Comparison of ENCODE assay signal across 22 mouse cellular contexts in genomic region chr6:52246916-52247315, GRCm38 (mm10). TPM values are rescaled to one million over a fixed set of nuclear protein-coding genes. Genes with fewer than 3 reads are reported as not detected.
DNase-seq lines count a peak whose midpoint lies in the region; ATAC-seq and TF ChIP-seq lines count a peak whose summit lies in the region.
"Had no signal": no experiment of that assay in that cellular context is flagged by ENCODE, and none has a peak within 500 bp of the region (broad histone marks: within the 10 kb centered on the region; RNA-seq: fewer than 3 reads in every experiment).

No protein-coding gene starts in this region.

- H3K4me1 ChIP-seq in kidney, embryonic 15.5 days = peaks cover 44% of the 10 kb centered on the region
- H3K4me1 ChIP-seq in embryonic fibroblast, embryonic 13.5 days (ENCODE audit: control insufficient read depth, insufficient read depth, low read length) = no peaks in the 10 kb centered on the region
- H3K4me1 ChIP-seq in limb, embryonic 13.5 days = peaks cover 50% of the 10 kb centered on the region

- peak overlapping the region; percentile 74 for H3K4me2 ChIP-seq in kidney, embryonic 15.5 days
- H3K4me2 ChIP-seq in limb, embryonic 13.5 days (replicated peaks) = peak overlapping the region; percentile 75
- H3K4me2 ChIP-seq: hindbrain, embryonic 14.5 days; midbrain, embryonic 11.5 days had no signal

- peak overlapping the region; percentile 74 for H3K4me3 ChIP-seq in kidney, embryonic 15.5 days (replicated peaks)
- H3K4me3 ChIP-seq in embryonic fibroblast, embryonic 13.5 days (ENCODE audit: insufficient read depth, low read length) = peak overlapping the region; percentile 46; the same call in 1 of the 2 replicates
- H3K4me3 ChIP-seq in limb, embryonic 13.5 days = peak overlapping the region; percentile 95

- TF ChIP-seq CTCF in embryonic fibroblast, embryonic 13.5 days (IDR thresholded peaks at IDR 0.05; ENCODE audit: borderline replicate concordance, insufficient read depth, low read length) = no peak

- no peak for ATAC-seq in kidney, embryonic 15.5 days (replicated peaks; ENCODE audit: low FRiP score)
- ATAC-seq in limb, embryonic 13.5 days (ENCODE audit: low FRiP score, low read depth) = no peak
- ATAC-seq: liver, postnatal 0 days had no signal

- peak overlapping the region; percentile 95 for H3K27ac ChIP-seq in kidney, embryonic 15.5 days
- H3K27ac ChIP-seq in embryonic fibroblast, embryonic 13.5 days (ENCODE audit: insufficient read depth, low read length) = no peak overlapping the region
- peak overlapping the region; percentile 99 for H3K27ac ChIP-seq in limb, embryonic 13.5 days
- H3K27ac ChIP-seq: hindbrain, embryonic 14.5 days had no signal

- peaks cover 45% of the 10 kb centered on the region for H3K27me3 ChIP-seq in kidney, embryonic 15.5 days
- H3K27me3 ChIP-seq in limb, embryonic 13.5 days = peaks cover 17% of the 10 kb centered on the region
- H3K27me3 ChIP-seq: CH12.LX had no signal

- no peaks in the 10 kb centered on the region for H3K9me3 ChIP-seq in kidney, embryonic 15.5 days (replicated peaks)
- H3K9me3 ChIP-seq in limb, embryonic 13.5 days = no peaks in the 10 kb centered on the region

- WGBS in kidney, embryonic 15.5 days = 7% methylated on average over 3 of the region's 3 CpGs
- WGBS in limb, embryonic 13.5 days = 7% methylated on average over 3 of the region's 3 CpGs

- TF ChIP-seq POLR2A in embryonic fibroblast, embryonic 13.5 days (IDR thresholded peaks at IDR 0.05; ENCODE audit: low read depth, low read length) = no peak

- peak overlapping the region; percentile 81 for H3K9ac ChIP-seq in kidney, embryonic 15.5 days
- H3K9ac ChIP-seq in limb, embryonic 13.5 days = peak overlapping the region; percentile 100
- H3K9ac ChIP-seq: hindbrain, embryonic 14.5 days; liver, postnatal 0 days had no signal

- H3K36me3 ChIP-seq in kidney, embryonic 15.5 days = no peaks in the 10 kb centered on the region
- peaks cover 11% of the 10 kb centered on the region; the same call in 1 of the 2 replicates for H3K36me3 ChIP-seq in limb, embryonic 13.5 days

- no peak for DNase-seq in kidney, adult 18-20 months
- DNase-seq in ES-CJ7 (ENCODE audit: low read depth, low spot score) = peak; percentile 25
- DNase-seq in adrenal gland, adult 2 months = no peak
- DNase-seq in Muller cell, postnatal 12 days (ENCODE audit: inconsistent ontology term) = no peak
- DNase-seq in B cell, adult 2 months = no peak
- DNase-seq: cerebellum, adult 18-20 months; layer of hippocampus, postnatal 36 days; liver, postnatal 0 days; lung, postnatal 36 days; thymus, adult 2 months had no signal

RNA-seq across cellular contexts. Expression of gene Hoxa11, which starts 1.3 kb away (rescaled TPM):
- polyA plus RNA-seq in kidney, embryonic 15.5 days (2015; fragmentation: Nextera tagmentation; extraction: Ambion mirVana) = 34.3 and 34.8 TPM in 2 replicates
- 5.1 and 9.2 TPM in 2 replicates for polyA plus RNA-seq in embryonic fibroblast, embryonic 13.5 days (2011; ENCODE audit: insufficient read length, low read depth, missing spikeins)
- polyA plus RNA-seq in limb, embryonic 13.5 days (2015; fragmentation: Nextera tagmentation; extraction: Ambion mirVana) = 44.5 and 55.0 TPM in 2 replicates
- not detected for total RNA-seq in adrenal gland, adult 2 months (2021)
- not detected in 2 replicates for polyA plus RNA-seq in adrenal gland, adult 2 months (2012; rRNA removed)
- total RNA-seq: CH12.LX; granulocyte monocyte progenitor cell, adult 5-6 weeks; layer of hippocampus, postnatal 36 days; left cerebral cortex, postnatal 36 days had no signal
- polyA plus RNA-seq: brain, embryonic 14.5 days; embryonic facial prominence, embryonic 11.5 days; heart, postnatal 0 days; hindbrain, embryonic 14.5 days; liver, postnatal 0 days; midbrain, embryonic 11.5 days; stomach, embryonic 14.5 days; thymus, adult 2 months had no signal

RNA-seq across cellular contexts. Expression of gene Hoxa10, which starts 6.3 kb away (rescaled TPM):
- 157 and 172 TPM in 2 replicates for polyA plus RNA-seq in kidney, embryonic 15.5 days (2015; fragmentation: Nextera tagmentation; extraction: Ambion mirVana)
- polyA plus RNA-seq in embryonic fibroblast, embryonic 13.5 days (2011; ENCODE audit: insufficient read length, low read depth, missing spikeins) = 12.1 and 18.2 TPM in 2 replicates
- 191 and 207 TPM in 2 replicates for polyA plus RNA-seq in limb, embryonic 13.5 days (2015; fragmentation: Nextera tagmentation; extraction: Ambion mirVana)
- total RNA-seq in adrenal gland, adult 2 months (2021) = not detected
- 0.22 TPM in 1 of 2 replicates, not detected in the other for polyA plus RNA-seq in adrenal gland, adult 2 months (2012; rRNA removed)
- total RNA-seq: layer of hippocampus, postnatal 36 days; left cerebral cortex, postnatal 36 days had no signal
- polyA plus RNA-seq: embryonic facial prominence, embryonic 11.5 days; heart, postnatal 0 days; liver, postnatal 0 days; midbrain, embryonic 11.5 days; stomach, embryonic 14.5 days; thymus, adult 2 months had no signal

RNA-seq across cellular contexts. Expression of gene Hoxa13, which starts 13.8 kb away (rescaled TPM):
- polyA plus RNA-seq in kidney, embryonic 15.5 days (2015; fragmentation: Nextera tagmentation; extraction: Ambion mirVana) = 0.13 and 0.43 TPM in 2 replicates
- 3.3 and 5.0 TPM in 2 replicates for polyA plus RNA-seq in embryonic fibroblast, embryonic 13.5 days (2011; ENCODE audit: insufficient read length, low read depth, missing spikeins)
- 24.5 and 27.7 TPM in 2 replicates for polyA plus RNA-seq in limb, embryonic 13.5 days (2015; fragmentation: Nextera tagmentation; extraction: Ambion mirVana)
- total RNA-seq in adrenal gland, adult 2 months (2021) = not detected
- polyA plus RNA-seq in adrenal gland, adult 2 months (2012; rRNA removed) = not detected in 2 replicates
- total RNA-seq: granulocyte monocyte progenitor cell, adult 5-6 weeks; layer of hippocampus, postnatal 36 days; left cerebral cortex, postnatal 36 days had no signal
- polyA plus RNA-seq: brain, embryonic 14.5 days; embryonic facial prominence, embryonic 11.5 days; heart, postnatal 0 days; hindbrain, embryonic 14.5 days; liver, postnatal 0 days; midbrain, embryonic 11.5 days; stomach, embryonic 14.5 days; thymus, adult 2 months had no signal

RNA-seq across cellular contexts. Expression of gene Hoxa9, which starts 16.0 kb away (rescaled TPM):
- 53.4 and 65.1 TPM in 2 replicates for polyA plus RNA-seq in kidney, embryonic 15.5 days (2015; fragmentation: Nextera tagmentation; extraction: Ambion mirVana)
- 9.9 and 13.6 TPM in 2 replicates for polyA plus RNA-seq in embryonic fibroblast, embryonic 13.5 days (2011; ENCODE audit: insufficient read length, low read depth, missing spikeins)
- polyA plus RNA-seq in limb, embryonic 13.5 days (2015; fragmentation: Nextera tagmentation; extraction: Ambion mirVana) = 58.3 and 63.5 TPM in 2 replicates
- total RNA-seq in adrenal gland, adult 2 months (2021) = 1 to 10 TPM in 1 of 2 experiments, under 1 TPM in 1; 0.75 to 1.6 TPM
- 1.7 and 3.8 TPM in 2 replicates for polyA plus RNA-seq in adrenal gland, adult 2 months (2012; rRNA removed)
- total RNA-seq: layer of hippocampus, postnatal 36 days; left cerebral cortex, postnatal 36 days had no signal
- polyA plus RNA-seq: brain, embryonic 14.5 days; heart, postnatal 0 days; midbrain, embryonic 11.5 days had no signal

RNA-seq across cellular contexts. Expression of gene Hoxa7, which starts 25.3 kb away (rescaled TPM):
- 26.7 and 27.2 TPM in 2 replicates for polyA plus RNA-seq in kidney, embryonic 15.5 days (2015; fragmentation: Nextera tagmentation; extraction: Ambion mirVana)
- polyA plus RNA-seq in embryonic fibroblast, embryonic 13.5 days (2011; ENCODE audit: insufficient read length, low read depth, missing spikeins) = 15.8 and 21.6 TPM in 2 replicates
- 11.8 and 13.1 TPM in 2 replicates for polyA plus RNA-seq in limb, embryonic 13.5 days (2015; fragmentation: Nextera tagmentation; extraction: Ambion mirVana)
- 10 to 100 TPM; 15.3 to 30.3 TPM for total RNA-seq in adrenal gland, adult 2 months (2021)
- 21.3 and 26.8 TPM in 2 replicates for polyA plus RNA-seq in adrenal gland, adult 2 months (2012; rRNA removed)
- total RNA-seq: layer of hippocampus, postnatal 36 days; left cerebral cortex, postnatal 36 days had no signal
- polyA plus RNA-seq: midbrain, embryonic 11.5 days had no signal

Comparison
In these comparisons a context has a peak if more than half of its experiments do, and no peak if none do; other contexts are left out.
1. RNA of gene Hoxa10, which starts 6.3 kb away (polyA plus RNA-seq): 191 to 207 TPM in limb, embryonic 13.5 days, 157 to 172 TPM in kidney, embryonic 15.5 days and 12.1 to 18.2 TPM in embryonic fibroblast, embryonic 13.5 days; 0.22 TPM in adrenal gland, adult 2 months; every median in the first group is over 10 times any median in the second.
2. Peak in every context shown above with its lines, with median percentiles within 50 percentile points of each other: H3K4me3 ChIP-seq.